Mouse (Mus musculus): Measurements from ENCODE around the gene C2cd4a.

Gene C2cd4a

DNA sequence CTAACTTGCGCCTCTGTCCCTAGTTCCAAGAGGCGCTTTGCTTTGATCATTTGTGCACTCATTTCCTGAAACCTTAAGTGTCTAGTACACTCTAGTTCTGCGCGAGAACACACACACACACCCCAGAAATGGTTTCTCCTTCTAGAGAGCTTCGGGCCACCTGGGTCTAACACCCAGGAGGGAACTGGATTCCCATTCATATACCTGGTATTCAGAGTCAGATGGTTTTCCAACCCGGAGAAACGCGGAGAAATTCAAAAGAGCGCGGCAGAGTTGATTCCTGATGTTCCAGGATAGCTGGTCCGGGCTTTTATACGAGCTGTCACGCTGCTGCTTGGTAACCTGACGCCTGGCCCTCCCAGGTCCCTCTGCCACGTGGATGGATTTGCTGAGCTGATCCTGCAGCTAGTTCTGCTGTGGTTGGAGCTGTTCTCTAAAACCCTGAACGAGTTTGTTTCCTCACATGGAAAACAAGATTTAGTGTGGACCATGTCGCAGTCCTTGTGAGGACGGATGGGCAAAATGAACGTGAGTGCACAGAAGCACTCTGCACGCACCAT lies at the start of gene C2cd4a:
C2cd4a (minus strand) TSS at position 285 of the 560 bp plus-strand sequence.
- no peak for DNase-seq (ENCODE audit: low read depth, low spot score)

DNA sequence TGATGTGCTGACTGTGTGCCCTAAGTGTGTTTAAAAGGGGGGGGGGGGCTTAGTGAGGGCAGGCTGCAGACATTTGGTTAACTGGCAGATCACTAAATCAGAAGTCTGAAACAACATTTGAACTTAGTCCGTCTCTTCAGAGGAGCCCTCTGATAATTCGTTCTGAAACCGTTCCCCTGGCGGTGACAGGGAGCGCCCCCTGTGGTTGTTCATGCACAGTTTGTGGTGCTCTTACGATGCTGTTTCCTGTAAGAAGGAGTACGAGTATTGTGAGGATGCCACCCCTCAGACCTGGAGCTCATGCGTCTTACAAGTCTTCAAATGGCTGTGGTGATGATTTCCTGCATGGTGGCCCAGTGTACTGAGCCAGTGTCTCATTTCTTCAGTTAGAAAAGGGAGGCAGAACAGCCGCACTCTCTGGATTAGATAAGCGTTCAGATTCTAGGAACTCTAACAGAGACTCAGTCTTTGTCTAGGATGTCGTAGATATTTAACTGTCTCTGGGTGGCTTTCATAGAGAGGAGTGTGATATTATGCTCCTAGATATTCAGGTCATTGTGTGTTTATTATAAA lies 46.2 kb upstream of the C2cd4a start:
- DNase-seq (ENCODE audit: low read depth, low spot score), result no peak

DNA sequence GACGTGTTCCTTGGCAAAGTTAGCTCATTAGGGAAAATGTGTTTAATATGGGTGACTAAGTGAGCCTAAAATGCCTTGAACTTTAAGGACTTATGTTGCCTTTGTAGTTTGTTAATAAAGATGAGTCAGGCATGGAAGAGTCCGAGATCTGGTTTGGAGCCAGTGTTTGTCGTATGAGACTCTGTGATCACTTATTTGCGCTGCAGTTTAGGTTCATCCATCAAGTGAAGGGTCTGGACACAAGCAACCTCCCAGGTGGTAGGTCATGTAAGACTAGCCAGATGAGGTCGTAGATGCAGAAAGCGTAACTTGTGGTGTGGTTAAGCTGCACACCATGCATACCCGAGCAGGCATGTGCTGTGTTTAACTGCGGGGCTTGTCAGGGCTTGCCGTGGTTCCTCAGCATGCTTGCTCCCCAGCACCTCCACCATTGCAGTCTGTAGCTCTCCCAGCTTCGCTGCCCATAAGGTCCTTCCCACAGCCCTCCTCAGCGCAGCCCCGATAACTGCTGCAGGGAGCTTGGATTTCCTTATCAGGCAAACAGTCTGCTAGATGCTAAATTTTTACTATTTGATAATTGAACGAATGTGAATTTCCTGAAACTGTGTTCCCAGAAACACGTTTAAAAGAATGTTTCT lies 45.1 kb upstream of the C2cd4a start:
- no peak for DNase-seq (ENCODE audit: low read depth, low spot score)

DNA sequence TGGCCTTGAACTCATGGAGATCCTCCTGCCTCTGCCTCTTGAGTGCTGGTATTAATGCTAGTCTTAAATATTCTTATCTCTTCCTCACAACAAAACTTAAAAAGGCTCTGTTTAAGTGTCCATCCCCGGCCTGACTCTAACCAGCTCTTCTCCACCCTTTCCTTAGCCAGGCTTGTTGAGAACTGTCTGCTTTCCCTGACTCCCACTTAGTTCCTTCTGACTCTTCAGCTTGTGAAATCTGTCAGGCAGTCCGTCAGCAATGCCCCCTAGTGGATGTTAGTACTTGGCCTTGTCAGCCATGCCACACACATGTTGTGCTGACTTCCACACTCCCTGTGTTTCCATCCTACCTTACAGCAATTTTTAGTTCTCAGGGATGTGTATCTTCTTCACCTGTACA lies 43.2 kb upstream of the C2cd4a start:
- DNase-seq (ENCODE audit: low read depth, low spot score), result peak; percentile 27

DNA sequence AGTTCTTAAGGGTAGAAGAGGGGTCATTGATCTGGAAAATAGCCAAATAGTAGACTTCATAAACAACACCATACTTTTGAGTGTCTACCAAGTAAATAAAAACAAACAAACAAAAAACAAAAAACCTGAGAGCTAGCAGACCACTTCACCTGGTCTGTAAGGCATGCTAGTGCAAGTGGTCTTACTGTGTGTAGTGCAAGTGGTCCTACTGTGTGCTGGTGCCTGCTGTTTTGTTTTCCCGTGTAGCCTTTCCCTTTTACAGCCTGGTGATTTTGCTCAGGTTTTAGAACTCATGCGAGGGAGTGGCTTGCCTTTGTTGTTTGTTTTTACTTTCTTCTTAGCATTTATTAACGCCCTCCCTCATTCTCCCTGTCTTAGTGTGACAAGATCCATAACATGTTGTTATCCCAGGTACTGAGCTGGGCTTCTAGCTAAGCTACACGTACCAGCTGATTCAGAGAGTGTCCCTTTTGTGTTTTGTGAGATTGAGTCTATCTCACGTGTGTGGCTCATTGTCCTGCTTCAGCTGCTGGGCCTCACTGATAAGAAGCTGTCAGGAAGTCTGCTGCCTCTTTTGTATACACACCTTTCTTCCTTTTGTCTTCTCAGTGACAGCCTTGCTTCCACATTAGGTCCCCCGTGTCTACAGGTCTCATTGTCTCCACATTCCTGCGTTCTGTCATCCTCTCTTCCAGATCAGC lies 42.5 kb upstream of the C2cd4a start:
- DNase-seq (ENCODE audit: low read depth, low spot score), result no peak

DNA sequence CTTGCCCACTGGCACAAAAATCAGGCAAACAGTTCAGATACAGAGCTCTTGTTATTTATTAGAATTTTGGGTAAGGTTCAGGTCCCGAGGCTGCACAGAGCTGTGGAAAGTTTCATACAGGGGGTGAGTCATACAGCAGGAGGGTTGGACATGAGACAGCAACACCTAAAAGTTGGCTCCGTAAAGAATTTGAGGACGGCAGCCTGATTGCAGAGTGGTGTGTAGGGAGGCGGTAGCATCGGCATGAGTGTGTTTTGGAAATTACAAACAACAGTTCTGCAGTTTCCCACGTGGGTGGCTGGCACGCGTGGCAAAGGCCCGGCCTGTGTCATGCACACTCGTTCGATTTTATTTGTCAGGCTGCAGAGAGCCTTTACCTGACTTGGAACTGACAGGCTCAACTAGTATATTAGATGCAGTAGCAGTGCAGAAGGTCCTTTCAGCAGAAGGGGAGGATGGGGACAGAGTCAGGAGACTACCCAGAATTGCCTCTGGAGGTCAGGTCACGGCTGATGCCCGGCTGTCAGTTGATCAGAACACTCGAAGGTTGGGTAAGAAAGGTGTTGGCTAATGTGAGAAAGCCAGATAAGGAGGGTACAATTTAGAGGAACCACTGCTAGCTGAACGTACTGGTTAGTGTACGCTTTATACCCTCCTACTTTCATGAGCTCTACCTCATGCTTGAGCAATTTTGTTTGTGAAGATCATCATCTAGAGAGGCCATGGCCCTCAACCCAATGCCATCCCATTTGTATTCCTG lies 37.7 kb upstream of the C2cd4a start:
- DNase-seq (ENCODE audit: low read depth, low spot score), result peak; percentile 60

DNA sequence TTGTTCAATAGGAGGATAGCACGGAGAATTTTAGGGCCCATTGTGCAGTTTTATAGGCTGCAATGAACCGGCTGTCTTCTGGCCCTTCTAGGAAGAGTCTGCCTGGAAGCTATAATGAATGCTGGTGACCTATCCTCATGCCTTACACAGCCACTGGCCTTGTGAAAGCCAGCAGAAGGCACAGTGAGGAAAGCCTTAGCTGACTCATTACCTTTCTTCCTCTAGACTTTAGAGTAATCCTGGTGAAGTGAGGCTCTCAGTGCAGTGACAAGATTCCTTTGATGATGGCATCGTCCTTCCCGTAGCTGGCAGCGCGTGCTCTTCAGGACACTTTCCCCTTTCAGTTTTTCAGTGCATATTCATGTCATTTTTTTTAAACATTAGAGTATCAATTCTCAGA lies 35.3 kb upstream of the C2cd4a start:
- DNase-seq (ENCODE audit: low read depth, low spot score), result no peak

DNA sequence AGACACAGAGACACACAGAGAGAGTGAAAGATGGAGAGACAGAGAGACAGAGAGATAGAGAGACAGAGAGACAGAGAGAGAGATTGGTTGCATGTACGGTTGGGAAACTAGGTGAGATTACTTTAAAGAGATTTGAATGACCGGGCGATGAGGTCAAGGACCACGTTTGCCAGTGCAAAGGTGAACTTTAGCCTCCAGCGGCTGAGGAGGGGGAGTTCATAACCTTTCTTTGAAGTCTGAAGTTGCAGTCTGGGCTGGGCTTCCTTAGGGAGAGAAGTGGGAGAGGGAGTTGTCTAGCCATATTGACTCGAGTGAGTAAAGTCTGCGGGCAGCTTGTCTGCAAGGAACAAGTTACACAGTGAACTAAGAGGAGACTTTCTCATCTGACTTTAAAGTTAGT lies 33.3 kb upstream of the C2cd4a start:
- no peak for DNase-seq (ENCODE audit: low read depth, low spot score)

DNA sequence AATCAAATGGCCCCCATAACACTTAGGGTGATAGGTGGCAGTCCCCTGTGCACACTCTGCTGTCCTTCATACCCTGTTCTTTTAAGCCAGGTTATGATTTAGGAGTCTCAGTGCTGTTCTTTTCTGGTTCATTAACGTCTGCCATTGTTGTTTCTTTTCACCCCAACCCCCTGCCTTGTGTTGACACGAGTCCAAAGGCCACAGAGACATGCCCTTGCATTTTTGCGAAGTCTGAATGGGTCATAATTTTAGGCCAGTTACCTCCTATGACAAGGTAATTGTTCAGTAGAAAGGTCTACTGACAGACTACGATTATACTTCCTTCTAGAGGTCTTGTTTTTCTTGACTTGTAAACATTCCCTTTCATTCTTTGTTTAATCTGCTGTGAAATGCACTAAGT lies 31.9 kb upstream of the C2cd4a start:
- DNase-seq (ENCODE audit: low read depth, low spot score), result no peak

DNA sequence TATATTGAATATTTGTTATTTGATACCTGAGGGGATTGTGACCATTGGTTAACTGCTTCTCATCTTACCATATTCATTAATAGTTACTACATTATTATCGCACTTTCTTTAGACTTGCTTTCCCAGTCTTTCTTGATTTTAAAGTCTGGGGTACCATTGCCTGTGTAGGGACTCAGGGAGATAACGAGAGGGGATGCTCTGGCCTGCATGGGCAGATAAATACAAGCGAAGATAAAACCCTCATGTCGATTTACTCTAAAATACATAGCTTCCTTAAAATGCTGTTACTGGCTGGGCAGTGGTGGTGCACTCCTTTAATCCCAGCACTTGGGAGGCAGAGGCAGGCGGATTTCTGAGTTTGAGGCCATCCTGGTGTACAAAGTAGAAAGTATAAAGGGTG lies 31.2 kb upstream of the C2cd4a start:
- no peak for DNase-seq (ENCODE audit: low read depth, low spot score)

DNA sequence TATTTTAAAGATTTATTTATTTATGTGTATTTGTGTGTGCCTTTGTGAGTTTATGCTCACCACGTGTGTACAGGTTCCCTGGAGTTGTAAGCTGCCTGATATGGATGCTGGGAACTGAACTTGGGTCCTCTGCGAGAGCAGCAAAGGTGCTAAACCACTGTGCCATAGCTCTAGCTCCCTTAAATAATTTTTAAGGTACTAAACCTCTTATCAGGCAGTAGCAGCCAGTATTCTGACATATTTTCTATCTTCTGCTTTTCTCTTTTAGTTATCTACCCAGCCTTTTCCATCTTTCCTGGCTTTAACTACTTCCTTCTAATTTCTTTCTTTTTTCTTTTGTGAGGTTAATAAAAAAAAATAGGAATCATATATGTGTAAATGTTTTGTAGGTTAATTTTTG lies 28.1 kb upstream of the C2cd4a start:
- no peak for DNase-seq (ENCODE audit: low read depth, low spot score)

DNA sequence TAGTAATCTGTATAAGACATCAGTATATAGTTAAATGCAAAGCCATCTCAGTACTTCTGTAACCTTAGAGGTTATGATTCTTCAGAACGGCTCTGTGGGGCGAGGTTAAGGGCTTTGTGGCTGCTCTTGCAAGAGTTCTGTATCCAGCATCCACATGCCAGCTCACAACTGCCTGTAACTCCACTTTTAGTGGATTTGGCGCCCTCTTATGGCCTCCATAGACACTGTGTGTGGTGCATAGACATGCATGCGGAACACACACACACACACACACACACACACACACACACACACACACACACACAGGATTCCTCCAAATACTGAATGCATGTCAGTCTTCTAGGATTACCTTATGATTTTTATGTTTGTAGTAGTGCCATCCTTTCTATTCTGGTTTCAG lies 19.0 kb upstream of the C2cd4a start:
- DNase-seq (ENCODE audit: low read depth, low spot score), result no peak

DNA sequence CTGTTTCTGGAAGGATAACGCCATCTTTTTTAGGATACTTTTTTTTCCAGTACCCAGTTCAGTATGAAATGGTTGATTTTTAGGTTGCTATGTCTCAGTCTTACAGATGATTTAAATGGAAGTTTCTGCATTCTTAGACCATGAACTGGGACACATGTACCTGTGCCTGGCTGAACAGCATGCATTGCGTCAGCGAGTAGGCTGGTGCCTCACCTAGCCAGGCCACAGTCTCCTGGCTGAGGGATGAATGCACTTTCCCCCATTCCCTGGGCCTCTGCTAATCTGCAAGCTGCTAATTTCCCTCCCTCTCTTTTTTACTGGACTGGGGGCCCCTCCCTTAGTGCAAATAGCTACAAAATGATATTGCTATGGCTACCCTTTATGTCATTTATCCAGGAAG lies 17.7 kb upstream of the C2cd4a start:
- DNase-seq (ENCODE audit: low read depth, low spot score), result no peak

DNA sequence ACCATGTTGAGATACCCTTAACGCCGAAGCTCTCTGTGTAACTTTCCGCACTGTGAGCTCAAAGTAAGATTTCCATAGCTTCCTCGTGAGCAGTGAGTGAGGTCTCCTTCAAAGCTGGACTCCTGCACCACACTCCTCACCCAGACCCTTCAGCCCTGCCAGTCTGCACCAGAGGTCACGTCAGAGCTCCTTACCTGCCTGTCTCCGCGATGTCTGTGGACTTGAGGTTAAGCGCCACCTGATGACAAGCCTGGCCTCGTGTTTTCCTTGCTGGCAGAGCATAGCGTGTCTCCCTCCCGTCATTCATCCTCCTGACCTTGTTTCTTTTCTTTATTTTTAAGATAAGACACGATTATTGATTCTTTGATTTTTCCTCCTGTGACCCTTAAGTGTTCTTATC lies 17.3 kb upstream of the C2cd4a start:
- no peak for DNase-seq (ENCODE audit: low read depth, low spot score)

DNA sequence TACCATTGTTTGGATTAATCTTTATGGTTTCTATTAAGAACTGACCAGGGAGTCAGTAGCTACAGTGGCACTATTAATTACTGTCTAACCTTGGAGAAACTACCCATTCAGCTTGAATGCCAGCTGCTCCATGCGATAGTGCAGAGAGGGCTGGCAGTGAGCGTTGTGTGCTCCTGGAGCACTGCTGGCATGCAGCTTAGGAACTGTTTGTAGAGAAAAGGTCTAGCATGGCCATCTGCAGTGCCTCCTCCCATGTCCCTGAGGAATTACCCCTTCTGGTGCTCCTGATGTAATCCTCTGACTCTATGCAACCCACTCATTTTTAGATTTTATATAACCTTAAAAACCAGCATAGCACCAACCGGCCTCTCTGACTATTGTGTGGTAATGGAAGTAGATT lies 15.5 kb upstream of the C2cd4a start:
- DNase-seq (ENCODE audit: low read depth, low spot score), result no peak

DNA sequence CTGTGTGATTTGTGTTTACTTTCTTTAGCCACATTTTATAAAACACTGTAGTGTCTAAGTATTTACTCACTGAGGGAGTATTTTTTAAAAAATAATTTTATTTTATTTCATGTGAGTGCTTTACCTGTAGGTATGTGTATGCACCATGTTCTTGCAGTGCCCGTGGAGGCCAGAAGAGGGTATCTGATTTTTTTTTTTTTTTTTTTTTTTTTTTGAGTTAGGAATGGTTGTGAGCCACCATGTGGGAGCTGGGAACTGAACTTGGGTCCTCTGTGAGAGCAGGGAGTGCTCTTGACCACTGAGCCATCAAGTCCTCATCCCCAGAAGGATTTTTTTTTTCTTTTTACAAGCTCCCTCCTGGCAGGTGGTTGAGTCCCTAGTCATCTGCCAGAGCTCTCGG lies 14.0 kb upstream of the C2cd4a start:
- no peak for DNase-seq (ENCODE audit: low read depth, low spot score)

DNA sequence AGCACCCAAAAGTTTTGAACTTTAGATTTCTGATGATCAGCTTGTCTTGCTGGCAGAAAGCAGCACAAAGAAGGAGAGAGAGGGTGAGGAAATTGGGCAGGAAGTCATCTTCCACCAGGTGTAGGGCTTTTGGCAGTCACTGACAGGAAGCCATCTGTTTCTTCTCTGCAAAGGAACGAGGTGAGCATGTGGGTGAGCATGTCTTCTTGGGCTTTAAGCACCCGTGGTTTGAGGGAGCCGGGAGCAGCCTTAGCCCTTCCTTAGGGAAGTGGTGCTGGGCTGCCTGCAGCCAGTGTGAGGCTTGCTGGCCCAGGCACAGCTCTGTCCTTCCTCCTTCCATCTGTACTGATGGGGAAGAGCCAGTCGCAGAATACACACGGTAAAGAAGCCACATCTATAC lies 13.5 kb upstream of the C2cd4a start:
- no peak for DNase-seq (ENCODE audit: low read depth, low spot score)

DNA sequence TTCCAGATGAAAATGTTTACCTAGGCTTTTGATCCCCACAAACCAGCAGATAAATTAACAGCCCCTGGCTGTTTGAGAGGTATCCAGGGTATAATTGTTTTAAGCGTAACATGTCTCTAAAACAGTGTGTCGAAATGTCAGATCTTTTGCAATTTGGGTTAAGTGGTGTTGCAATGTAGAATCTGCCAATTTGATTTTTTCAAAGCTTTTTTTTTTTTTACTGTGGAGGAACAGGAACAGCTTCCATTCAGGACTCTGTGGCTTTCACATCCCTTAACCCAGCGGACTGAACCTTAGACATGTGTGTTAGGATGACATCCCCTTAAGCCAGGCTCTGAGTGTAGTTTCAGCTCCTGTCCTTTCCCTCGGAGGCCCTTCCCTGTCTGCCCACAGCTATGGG lies 12.9 kb upstream of the C2cd4a start:
- no peak for DNase-seq (ENCODE audit: low read depth, low spot score)

DNA sequence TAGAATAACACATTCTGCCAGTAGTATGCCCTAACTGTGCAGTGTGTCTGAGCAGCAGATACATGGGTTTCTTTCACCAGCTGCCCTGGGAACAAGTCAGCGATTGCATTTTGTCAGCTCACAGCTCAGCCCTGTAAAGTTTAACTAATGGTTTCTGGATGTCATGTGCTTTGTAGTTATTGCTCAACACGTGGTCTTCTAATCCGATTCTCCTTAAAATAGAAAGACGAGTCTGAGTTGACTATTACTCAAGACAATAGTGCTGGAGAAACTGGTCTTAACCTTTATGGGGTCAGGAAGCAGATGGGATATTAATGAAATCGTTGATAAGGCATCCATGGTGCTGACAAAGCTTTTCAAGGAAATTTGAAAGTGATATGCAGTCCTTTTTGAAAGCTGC lies 10.7 kb upstream of the C2cd4a start:
- no peak for DNase-seq (ENCODE audit: low read depth, low spot score)

DNA sequence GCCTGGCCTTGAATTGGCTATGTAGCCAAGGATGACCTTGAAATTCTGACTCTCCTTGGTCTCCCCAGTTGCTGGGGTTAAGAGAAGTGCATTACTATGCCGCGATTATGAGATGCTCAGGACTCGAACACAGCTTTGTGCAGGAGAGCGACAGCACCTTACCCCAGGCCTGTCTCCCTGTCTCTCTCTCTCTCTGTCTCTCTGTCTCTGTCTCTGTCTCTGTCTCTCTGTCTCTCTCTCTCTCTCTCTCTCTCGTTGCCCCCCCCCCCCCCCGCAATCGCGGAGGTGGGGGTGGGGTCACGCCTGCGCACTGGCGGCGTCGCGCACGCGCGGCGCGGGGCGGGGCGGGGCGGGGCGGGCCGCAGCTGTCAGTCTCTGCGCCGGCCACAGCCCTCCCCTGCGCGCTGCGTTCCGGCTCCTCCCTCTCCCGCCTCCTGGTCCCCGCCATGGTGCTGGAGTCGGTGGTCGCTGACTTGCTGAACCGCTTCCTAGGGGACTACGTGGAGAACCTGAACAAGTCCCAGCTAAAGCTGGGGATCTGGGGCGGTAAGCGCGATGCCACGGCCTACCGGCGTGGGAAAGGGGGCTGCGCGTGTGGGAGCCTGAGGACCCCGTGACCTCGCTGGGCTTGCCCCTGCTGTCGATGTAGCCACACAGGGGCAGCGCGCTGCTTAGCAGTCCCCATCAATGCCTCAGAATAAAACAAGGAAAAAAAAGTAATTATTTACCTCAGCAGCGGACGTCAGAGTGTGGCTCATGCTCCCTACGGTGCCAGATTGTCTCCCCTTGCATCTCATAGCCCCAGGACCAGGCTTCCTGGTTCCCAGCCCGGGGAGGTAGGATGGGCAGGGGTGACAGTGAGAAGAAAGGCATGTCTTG lies 8.1 kb upstream of the C2cd4a start, which contains the start of gene Vps13c:
Vps13c (plus strand) TSS at position 416 of the 879 bp plus-strand sequence.
- peak; percentile 38 for DNase-seq (ENCODE audit: low read depth, low spot score)

DNA sequence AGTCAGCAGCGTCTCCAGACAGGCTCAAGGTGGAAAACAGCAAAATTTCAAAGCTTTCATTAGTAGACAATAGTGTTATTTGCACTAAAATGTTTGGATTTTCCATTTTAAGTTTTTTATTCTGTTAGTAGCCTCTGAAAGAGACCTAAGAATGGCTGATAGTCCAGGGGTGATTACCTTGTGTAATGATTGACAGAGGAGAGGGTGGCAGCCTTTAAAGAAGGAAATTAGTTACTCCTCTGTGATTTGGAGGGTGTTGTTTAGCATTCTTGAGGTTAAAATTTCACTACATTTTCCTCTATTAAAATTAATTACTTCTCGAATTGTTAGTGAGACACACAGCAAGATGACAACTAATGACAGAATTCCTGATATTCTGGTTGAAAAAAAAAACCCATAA lies 5.2 kb upstream of the C2cd4a start:
- no peak for DNase-seq (ENCODE audit: low read depth, low spot score)

Measured in telencephalon, adult 2 months (tissue).